Mouse (Mus musculus) heart, adult 2 months (tissue): ENCODE measurements around the gene Piwil4.

ENCODE experiments used
- CTCF ChIP-seq: fragments of 200-600 bp; IDR thresholded peaks from 2 replicates; pipeline ENCODE4 v1.8.1; 2022; ENCODE audit warnings: antibody characterized with exemption, mild to moderate bottlenecking, moderate library complexity
- EP300 ChIP-seq: fragments of 200-500 bp; IDR thresholded peaks from 2 replicates; pipeline ENCODE4 v1.6.1; 2011; ENCODE audit warnings: low read depth, low read length, control low read depth; ENCODE audit not compliant: insufficient read depth

DNA sequence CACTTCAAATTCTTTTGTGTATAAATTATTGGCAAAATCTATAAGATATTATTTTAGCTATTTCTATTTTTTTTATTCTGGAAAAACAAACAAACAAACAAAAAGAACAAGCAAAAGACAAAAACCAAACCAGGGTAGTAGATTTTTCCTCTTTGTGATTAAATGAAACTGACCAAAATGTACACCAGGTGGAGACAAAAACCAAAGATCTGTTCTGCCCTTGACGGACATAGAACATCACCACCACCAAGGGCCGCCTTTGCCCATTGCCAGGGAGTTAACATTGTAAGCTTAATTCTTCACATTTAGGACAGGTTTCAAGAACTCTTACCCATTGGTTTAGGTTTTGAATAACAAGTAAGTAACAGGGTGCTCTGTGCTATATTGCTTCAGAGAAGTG, 33.3 kb upstream of the Piwil4 start:
- TF ChIP-seq EP300: no peak
- peak; percentile 49 for TF ChIP-seq CTCF
